Mouse (Mus musculus): ENCODE data around the gene Aplnr. TPM values are rescaled to one million over a fixed set of nuclear protein-coding genes. Genes with fewer than 3 reads are reported as not detected.

Gene Aplnr
- polyA plus RNA-seq (2017; shearing (Covaris generic)): not detected

DNA sequence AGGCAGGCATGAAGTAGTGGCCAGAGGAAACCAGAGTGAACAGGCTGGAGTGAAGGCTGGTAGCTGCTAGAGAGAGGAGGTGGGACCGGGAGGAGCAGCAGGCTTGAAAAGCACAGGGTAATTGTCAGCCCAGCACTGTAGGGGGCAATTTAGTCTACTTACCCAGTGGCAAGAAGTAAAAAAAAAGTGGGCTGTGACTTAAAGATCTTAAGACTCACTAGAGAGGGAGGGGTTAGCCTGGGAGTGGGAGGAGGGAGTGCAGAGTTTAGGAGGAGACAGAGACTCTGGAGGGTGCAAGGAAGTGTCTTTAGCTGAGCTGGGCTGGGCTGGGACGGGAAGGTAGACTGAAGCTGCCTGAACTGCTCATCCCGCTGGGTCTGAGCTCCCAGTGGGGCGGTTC is at the start of gene Aplnr:
Aplnr (plus strand) TSS at position 137 of the 400 bp plus-strand sequence.

Other genes starting within 250 kb of the Aplnr start
- not detected for gene Rtn4rl2, start 249.5 kb upstream of the Aplnr start, polyA plus RNA-seq (2017; shearing (Covaris generic))
- 0.71 TPM for gene Slc43a3, start 199.6 kb upstream of the Aplnr start, polyA plus RNA-seq (2017; shearing (Covaris generic))
- gene Prg2, start 155.8 kb upstream of the Aplnr start, polyA plus RNA-seq (2017; shearing (Covaris generic)): not detected
- gene Prg3, start 148.0 kb upstream of the Aplnr start, polyA plus RNA-seq (2017; shearing (Covaris generic)): not detected
- gene Ssrp1, start 99.0 kb upstream of the Aplnr start, polyA plus RNA-seq (2017; shearing (Covaris generic)): 161 TPM
- gene P2rx3, start 98.8 kb upstream of the Aplnr start, polyA plus RNA-seq (2017; shearing (Covaris generic)): 0.85 TPM
- 11.0 TPM for gene Tnks1bp1, start 88.2 kb upstream of the Aplnr start, polyA plus RNA-seq (2017; shearing (Covaris generic))
- gene Lrrc55, start 61.0 kb downstream of the Aplnr start, polyA plus RNA-seq (2017; shearing (Covaris generic)): not detected
- not detected for gene Olfr987, start 203.1 kb downstream of the Aplnr start, polyA plus RNA-seq (2017; shearing (Covaris generic))
- not detected for gene Olfr988, start 227.0 kb downstream of the Aplnr start, polyA plus RNA-seq (2017; shearing (Covaris generic))